Mouse (Mus musculus): ENCODE measurements at regions not wholly inside any gene's neighbourhood (a gene's known extent, or its start where the extent isn't known, plus 50 kb on each side); places are given as distances from the start of the nearest gene placed in this dataset.

- DNase-seq (ENCODE audit: low read depth, low spot score) = no peak
Observed at GRCm38 (mm10) chr17:83898531-83898930, 50.8 kb upstream of the Haao start.

Measured in c-Kit-negative CD71-positive TER-119-positive erythroid progenitor cells, embryonic 14.5 days (primary cell).